Mouse (Mus musculus): Measurements from ENCODE around the gene Mal. TPM values are rescaled to one million over a fixed set of nuclear protein-coding genes. Genes with fewer than 3 reads are reported as not detected.
"Not testable (repeated sequence)": the region's sequence is repeated elsewhere in the genome, so short reads cannot be mapped to it uniquely, and the experiment has no call there.

Mal gene
- total RNA-seq, 2 experiments from 2014 or later: 3.0 to 3.1 TPM

- no peak for DNase-seq (ENCODE audit: low spot score in 2 of 2)
Measured at GRCm38 (mm10) chr2:127625659-127626058, 30.8 kb downstream of the Mal start.

- no peak for DNase-seq (ENCODE audit: low spot score in 2 of 2)
Measured at GRCm38 (mm10) chr2:127624786-127625185, 31.7 kb downstream of the Mal start.

GRCm38 (mm10) chr2:127622065-127622464, 34.4 kb downstream of the Mal start:
- no peak for DNase-seq (ENCODE audit: low spot score in 2 of 2)

- DNase-seq (ENCODE audit: low spot score in 2 of 2): no peak
Measured at GRCm38 (mm10) chr2:127619311-127619710, 37.2 kb downstream of the Mal start.

GRCm38 (mm10) chr2:127612288-127612687, 44.2 kb downstream of the Mal start:
- no peak for DNase-seq (ENCODE audit: low spot score in 2 of 2)

DNA sequence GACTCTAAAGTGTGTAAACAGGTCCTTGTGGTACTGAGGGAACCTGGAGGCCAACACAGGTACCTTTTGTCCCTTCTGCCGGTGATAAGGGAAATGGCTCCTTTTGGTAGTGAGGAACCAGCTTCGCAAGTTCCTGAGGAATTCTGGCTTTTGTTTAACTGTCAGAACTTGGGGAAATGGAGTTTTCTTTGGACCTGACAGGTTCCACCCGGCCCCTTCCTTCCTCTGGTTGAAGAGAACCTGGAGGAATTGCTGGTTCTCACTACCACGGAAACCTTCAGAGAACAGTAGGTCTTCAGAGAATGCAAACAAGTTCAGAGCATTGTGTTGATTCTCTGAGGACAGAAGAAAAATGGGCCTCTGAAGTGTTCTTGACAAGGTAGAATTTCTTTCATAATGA, 45.1 kb downstream of the Mal start:
- DNase-seq (ENCODE audit: low spot score in 2 of 2): no peak

GRCm38 (mm10) chr2:127608986-127609385, 47.5 kb downstream of the Mal start:
- no peak for DNase-seq (ENCODE audit: low spot score in 2 of 2)

DNA sequence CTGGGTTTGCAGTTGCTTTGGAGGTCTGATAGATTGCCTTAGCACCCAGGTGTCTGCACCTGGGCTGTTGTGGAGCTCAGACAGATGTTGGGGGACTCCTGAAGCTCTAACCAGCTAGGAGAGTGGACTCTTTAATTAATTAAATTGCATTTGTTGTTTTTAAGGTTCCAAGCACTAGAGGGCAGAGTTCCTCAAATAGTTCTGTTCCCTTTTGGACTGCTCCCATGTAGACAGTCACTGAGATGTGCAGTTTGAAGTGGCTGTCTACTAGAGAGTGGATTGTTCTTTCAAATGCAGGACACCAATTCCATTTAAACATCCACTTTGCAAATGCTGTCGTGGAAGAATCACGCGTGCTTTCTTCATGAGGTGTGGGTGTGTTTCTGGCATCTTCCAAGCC, 48.3 kb downstream of the Mal start:
- no peak for DNase-seq (ENCODE audit: low spot score in 2 of 2)

DNA sequence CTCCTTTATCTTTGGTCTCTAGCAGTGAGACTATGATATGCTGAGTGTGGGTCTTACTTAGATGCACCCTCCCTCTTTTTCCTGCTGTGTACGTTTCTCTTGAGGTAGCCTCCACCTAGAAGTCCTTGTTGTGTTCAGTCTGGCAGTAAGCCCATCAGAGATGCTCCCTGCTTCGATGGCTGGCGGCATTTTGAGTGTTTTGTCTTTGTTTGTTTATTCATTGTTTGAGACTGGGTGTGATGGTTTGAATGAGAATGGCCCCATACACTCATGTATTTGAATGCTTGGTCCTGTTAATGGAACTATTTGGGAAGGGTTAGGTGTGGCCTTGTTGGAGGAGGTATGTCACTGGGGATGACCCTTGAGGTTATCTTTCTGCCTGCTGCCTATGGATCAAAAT, 51.3 kb downstream of the Mal start:
- DNase-seq (ENCODE audit: low spot score in 2 of 2): no peak

DNA sequence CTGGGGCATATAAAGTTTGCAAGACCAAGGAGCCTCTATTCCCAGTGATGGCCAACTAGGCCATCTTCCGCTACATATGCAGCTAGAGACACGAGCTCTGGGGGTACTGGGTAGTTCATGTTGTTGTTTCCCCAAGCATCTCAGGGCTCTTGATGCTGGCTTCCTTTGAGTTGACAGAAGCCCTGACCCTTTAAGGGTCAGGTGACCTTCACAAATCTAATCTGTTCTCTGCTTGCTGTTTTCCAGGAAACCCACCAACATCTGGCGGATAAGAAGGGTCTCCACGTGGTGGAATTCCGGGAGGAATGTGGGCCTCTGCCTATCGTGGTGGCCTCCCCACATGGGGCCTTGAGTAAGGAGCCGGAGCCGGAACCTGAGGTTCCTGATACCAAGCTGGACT, 53.1 kb downstream of the Mal start:
- DNase-seq (ENCODE audit: low spot score in 2 of 2): not testable (repeated sequence)

- DNase-seq (ENCODE audit: low spot score in 2 of 2): no peak
Measured at GRCm38 (mm10) chr2:127590840-127591239, 65.7 kb downstream of the Mal start.

DNA sequence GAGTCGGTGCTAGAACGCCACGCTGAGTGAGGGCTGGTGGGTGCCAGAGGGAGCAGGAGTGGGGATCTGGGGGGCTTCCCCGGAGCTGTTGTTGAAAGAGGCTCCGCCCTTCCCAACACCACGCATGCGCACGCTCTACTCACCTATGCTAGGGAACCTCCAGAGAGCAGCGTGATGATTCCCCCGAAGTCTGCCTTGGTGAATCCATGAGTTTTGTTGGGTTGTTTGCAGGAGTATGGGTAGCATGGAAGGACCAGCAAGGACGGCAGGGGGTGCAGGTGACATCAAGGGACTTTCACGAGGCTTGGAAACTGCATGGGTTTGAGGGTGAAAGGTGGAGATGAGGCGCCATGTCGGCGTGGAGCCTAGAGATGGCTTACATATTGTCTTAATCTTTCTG, 66.3 kb downstream of the Mal start:
- no peak for DNase-seq (ENCODE audit: low spot score in 2 of 2)

- no peak for DNase-seq (ENCODE audit: low spot score in 2 of 2)
Measured at GRCm38 (mm10) chr2:127588897-127589296, 67.6 kb downstream of the Mal start.

GRCm38 (mm10) chr2:127587514-127587844, 69.0 kb downstream of the Mal start:
- no peak for DNase-seq (ENCODE audit: low spot score in 2 of 2)

- peak; percentile 82 to 85 for DNase-seq (ENCODE audit: low spot score in 2 of 2)
Measured at GRCm38 (mm10) chr2:127586694-127587513, 69.6 kb downstream of the Mal start, which contains the start of the genes Zfp661 and Mrps5. Gene Zfp661, minus strand, starts transcription at chr2:127587094. Gene Mrps5, plus strand, starts transcription at chr2:127587222.

GRCm38 (mm10) chr2:127584436-127584858, 72.0 kb downstream of the Mal start:
- DNase-seq (ENCODE audit: low spot score in 2 of 2): peak; percentile 89 to 94

Other genes starting within 250 kb of the Mal start
- not detected for gene Gpat2, start 231.5 kb downstream of the Mal start, total RNA-seq (2021)
- 10 to 100 TPM; 11.5 to 17.6 TPM for gene Fahd2a, start 212.1 kb downstream of the Mal start, total RNA-seq (2021)
- 10 to 100 TPM; 53.9 to 57.9 TPM for gene Kcnip3, start 134.6 kb downstream of the Mal start, total RNA-seq (2021)
- under 1 TPM; 0.07 to 0.14 TPM for gene Prom2, start 115.2 kb downstream of the Mal start, total RNA-seq (2021)
- 1 to 10 TPM; 8.4 to 9.7 TPM for gene Zfp661, start 69.6 kb downstream of the Mal start, total RNA-seq (2021)
- gene Mrps5, start 69.5 kb downstream of the Mal start, total RNA-seq (2021): 10 to 100 TPM; 69.9 to 91.1 TPM
- under 1 TPM; 0.53 to 0.54 TPM for gene Mall, start 73.2 kb upstream of the Mal start, total RNA-seq (2021)
- gene Nphp1, start 132.2 kb upstream of the Mal start, total RNA-seq (2021): 10 to 100 TPM; 16.6 to 19.5 TPM
- gene Mtln, start 135.8 kb upstream of the Mal start, total RNA-seq (2021): 10 to 100 TPM; 42.6 to 46.0 TPM
- gene Bub1, start 175.2 kb upstream of the Mal start, total RNA-seq (2021): 1 to 10 TPM; 1.5 to 2.5 TPM
- under 1 TPM in 1 of 2 experiments, not detected in 1; 0.13 TPM for gene Acoxl, start 182.2 kb upstream of the Mal start, total RNA-seq (2021)

Data from layer of hippocampus, postnatal 10 days (tissue).